Mouse (Mus musculus) monocyte, adult 5-6 weeks (primary cell): ENCODE results near the gene Sord. TPM values are rescaled to one million over a fixed set of nuclear protein-coding genes. Genes with fewer than 3 reads are reported as not detected.

ENCODE experiments used
- ATAC-seq: fragments of 153-309, 156-312 bp; replicated peaks from 2 replicates; pipeline ENCODE4 v1.8.0; 2017; ENCODE audit warnings: mild to moderate bottlenecking; ENCODE audit not compliant: low TSS enrichment, insufficient number of reproducible peaks, severe bottlenecking, poor library complexity, low FRiP score
- total RNA-seq: library from RNA; stranded (forward); fragments of 200-1000, 200-491, 200-594 nt; gene quantifications from 3 replicates; pipeline ENCODE4 v1.2.3, GENCODE M21; 2017

Sord gene
- total RNA-seq, 1 experiment from 2014 or later: 16.8 TPM

DNA sequence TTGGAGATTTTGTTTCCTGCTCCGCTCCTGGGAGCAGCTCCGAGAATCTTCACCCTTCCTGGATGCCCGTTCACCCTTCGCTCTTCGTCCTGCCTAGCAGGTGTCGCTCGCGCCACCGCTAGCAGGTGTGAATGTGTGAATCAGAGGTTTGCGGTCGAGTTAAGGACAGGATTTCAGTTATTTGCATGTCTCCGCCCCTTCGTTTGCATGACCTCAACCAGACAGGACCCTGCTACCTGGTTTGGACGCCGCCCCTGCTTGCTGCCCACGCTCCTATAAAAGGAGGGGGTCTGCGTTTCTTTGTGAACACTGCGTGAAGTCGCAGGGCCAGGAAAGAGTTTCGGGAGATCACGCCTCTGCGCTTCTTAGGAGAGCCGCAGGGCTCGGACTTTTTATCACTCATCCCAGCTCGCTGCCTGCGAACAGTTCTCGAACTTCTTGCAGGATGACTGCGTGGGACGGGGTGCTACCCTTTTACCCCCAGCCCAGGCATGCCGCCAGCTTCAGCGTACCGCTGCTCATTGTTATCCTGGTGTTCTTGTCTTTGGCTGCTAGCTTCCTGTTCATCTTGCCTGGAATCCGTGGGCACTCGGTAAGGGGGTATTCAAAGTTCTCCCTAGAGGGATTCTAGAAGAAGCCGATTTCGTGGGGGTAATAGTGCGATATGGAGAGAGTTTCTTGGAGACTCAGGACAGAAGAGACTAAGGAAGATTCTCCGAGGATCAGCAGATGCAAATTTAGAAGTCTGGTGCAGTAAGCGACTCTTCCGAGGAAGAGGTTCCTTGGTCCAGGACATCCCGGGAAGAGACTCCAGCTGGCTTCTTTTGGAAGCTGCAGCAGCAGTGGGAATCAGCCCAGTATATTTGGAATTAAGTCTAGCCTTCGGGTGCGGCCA lies 64.3 kb downstream of the Sord start, which contains the start of gene Duoxa2:
Duoxa2 (plus strand) TSS at position 305 of the 895 bp plus-strand sequence.
- 0 out of 2 replicates have a peak, but pooled peaks have one; percentile 4 for ATAC-seq

DNA sequence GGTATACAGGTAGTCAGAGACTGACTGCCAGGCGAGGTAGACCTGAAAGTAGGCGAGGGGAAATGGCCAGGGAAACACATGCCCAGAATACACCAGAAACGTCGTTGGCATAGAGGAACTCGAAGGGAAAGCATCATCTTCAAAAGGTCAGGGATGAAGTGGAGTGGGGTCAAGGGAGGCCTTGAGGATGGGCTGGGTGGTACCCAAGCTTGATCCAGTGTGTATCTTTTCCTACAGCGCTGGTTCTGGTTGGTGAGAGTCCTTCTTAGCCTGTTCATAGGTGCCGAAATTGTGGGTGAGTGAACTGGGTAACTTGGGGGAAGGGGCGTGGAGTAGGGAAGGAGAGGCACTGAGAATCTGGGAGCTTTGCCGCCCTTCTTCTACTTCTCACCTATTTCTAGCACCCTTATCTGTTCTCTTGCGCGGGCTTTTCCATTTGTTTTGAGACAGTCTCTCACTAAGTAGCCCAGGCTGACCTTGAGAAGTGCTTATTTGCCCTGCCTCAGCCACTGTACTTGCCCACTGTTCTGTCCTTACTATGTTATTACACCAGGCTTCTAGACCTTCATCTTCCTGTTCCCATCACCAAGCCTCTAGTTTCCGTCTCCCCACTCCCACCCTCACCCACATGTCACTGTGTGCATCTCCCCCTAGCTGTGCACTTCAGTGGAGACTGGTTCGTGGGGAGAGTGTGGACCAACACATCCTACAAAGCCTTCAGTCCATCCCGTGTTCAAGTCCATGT lies 65.5 kb downstream of the Sord start:
- no peak for ATAC-seq

DNA sequence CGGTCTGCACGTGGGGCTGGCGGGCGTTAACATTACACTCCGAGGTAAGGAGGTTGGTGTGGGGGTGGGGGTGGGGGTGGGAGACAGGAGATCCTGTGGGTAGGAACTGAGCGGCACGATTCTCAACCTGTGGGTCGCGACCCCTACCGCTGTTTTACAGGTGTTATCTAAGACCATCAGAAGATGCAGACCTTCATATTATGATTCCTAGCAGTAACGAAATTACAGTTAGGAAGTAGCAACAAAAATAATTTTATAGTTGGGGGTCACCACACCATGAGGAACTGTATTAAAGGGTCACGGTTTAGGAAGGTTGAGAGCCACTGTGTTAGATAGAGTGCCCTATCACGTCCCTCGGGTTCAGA lies 66.1 kb downstream of the Sord start:
- ATAC-seq: no peak

DNA sequence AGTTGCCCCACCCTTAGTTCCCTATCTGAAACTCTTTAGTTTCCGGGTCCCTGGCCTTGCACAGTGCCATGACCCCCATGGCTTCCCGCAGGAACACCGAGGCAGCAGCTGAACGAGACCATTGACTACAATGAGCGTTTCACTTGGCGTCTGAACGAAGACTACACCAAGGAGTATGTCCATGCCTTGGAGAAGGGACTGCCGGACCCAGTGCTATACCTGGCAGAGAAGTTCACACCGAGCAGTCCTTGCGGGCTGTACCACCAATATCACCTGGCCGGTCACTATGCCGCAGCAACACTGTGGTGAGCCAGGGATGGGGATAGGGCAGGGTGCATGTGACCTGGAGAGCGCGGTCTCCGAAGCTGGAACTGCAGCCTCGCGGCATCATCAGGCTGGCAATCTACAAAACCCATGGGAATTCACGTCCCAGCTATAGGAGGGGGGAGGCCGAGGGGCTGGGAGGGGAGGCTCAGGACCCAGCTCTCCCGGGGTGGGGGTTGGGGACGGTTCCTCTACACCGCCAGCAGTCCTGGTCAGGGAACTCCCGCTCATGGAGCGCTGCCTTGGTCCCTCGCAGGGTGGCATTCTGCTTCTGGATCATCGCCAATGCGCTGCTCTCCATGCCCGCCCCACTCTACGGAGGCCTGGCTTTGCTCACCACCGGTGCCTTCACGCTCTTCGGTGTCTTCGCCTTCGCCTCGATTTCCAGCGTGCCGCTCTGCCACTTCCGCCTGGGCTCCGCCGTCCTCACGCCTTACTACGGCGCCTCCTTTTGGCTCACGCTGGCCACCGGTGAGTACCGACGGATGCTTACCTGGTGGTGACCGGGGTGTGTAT lies 66.8 kb downstream of the Sord start:
- no peak for ATAC-seq

DNA sequence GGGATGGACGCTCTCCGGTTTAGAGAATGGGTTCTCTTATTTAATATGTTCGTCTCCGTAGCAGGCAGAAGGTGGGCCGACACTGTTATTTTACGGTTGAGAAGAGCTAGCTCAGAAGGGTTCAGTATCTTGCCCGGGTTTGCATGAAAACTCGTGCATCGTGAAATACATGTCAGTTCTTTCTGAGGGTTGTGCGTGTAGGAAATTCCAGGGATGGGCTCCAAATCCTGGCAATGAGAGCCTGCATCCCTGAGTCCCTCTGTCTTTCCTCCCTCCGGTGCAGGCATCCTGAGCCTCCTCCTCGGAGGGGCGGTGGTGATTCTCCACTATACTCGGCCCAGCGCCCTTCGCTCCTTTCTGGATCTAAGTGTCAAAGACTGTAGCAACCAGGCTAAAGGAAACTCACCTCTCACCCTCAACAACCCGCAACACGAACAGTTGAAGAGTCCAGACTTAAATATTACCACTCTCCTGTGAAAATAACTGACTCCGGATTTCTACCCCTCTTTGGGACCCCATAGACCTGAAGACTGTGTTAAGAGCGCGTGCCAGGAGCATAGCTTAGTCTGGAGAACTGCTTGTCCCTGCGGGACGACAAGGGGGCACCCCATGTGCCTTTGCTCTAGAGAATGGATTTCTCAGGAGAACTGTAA lies 67.5 kb downstream of the Sord start:
- no peak for ATAC-seq

- ATAC-seq: 0 out of 2 replicates have a peak, but pooled peaks have one; percentile 33
Measured at GRCm38 (mm10) chr2:122302574-122303241, 68.2 kb downstream of the Sord start.

DNA sequence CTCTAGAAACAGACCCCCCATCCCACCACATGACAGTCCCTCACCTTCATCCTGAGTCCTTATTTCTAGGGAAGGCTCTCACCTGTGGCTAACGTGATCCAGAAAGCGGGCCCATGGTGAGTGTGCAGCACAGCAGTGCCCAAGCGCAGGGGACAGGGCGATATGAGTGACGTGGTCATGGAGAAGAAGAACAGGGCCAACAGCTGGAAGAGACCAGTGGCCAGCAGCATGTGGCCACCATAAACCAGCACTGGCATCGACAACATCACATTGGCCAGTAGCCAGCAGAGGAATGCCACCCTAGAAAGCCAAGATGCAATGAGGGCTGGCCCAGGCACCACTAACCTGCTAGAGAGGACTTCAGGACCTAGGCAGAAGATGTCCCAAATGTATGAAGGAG lies 70.0 kb downstream of the Sord start:
- no peak for ATAC-seq

DNA sequence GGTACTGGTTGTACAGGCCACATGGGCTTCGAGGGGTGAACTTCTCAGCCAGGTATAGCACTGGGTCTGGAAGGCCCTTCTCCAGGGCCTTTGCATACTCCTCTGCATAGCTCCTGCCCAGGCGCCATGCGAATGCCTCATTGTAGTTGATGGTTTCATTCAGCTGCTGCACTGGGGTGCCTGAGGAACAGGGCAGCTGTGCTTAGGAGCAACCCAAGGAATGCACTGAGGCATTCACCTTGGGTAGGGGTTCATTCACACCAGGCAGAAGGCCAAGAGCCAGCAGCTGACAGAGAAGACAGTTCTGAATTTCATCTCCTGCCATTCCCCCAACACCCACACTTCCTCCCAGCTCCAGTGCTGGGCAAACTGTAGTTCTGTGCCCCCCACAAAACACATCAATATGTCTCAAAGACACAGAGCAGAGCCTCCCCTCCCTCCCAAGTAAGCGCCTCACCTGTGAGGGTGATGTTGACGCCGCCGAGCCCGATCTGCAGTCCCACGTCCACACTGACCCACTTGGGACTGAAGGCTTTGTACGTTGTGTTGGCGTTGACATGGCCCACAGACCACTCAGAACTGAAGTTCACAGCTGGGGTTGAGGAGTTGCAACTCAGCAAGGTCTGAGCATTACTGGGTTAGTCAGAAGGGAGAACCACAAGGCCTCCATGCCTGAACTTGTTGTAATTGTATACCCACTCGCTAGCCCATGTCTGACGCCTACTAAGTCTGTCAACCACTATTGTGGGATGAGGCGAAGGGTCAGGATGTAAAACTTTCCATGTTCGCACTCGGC lies 70.7 kb downstream of the Sord start:
- ATAC-seq: no peak

DNA sequence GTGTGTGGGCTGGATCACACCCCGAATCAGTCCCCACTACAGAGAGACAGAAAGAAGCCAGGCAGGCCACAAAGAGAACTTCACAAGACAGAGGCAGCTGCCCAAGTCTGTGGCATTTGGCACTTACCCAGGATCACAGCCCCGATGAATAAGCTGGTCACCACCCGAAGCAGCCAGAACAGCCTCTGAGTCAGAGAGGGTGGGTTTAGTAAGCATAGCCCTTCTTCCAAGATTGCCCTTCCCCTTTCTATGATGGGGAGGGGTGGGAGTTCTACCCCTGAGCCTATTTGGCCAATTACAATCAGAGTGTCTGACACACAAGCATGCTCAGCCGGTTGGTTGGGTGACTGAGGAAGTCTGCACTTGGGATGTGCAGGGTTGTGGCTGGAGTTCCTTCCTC lies 71.6 kb downstream of the Sord start:
- ATAC-seq: no peak

GRCm38 (mm10) chr2:122309647-122310046 lies 75.1 kb downstream of the Sord start:
- ATAC-seq: no peak

GRCm38 (mm10) chr2:122311561-122311960 lies 77.0 kb downstream of the Sord start:
- no peak for ATAC-seq

DNA sequence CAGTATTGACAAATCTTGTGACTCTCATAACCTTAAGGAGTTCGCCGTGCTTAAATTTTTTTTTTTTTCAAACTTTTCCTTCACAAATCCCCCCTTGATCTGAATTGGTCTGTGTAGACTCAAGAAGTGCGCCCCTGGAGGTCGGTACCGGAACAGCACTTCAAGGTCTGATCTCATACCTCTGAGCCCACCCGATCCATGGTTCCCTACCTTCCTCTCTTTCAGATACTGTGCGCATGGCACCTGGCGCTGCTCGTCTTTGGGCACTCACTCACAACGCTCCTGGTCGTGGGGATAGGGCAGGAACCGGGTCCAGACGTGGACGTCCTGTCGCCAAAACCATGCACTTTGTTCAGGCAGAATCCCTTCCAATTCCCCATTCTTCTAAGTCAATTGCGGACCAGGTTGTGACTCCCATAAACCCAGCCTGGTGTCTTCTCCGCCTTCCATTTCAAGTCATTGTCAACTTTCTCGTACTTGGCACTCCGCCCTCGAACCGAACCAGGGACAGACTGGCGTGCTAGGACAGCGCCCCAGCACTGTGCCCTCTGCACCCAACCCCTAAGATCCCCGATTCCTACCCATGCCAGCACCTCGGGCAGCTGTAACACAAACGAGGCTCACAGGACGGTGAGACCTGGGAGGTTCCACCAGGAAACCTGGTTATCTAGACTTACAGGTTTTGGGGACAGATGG lies 78.3 kb downstream of the Sord start:
- peak; percentile 46 for ATAC-seq

DNA sequence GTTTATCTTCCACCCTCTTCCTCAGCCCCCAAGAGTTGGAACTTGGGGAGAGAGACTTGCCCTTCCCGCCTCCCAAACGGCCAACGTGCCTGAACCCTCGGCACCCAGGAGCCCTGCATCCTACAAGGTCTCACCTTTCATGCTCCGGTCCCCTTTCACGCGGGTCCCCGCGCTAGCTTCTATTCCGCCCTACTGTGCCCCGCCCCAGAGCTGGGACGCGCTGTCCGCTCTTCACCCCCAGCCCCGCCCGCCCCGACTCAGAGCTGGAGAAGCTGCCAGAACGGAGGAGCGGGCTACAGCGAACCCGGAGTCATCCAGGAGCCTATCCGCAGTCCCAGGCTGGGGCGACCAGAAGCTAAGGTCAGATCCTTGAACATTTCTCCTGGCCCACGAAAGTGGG lies 79.0 kb downstream of the Sord start, which contains the start of gene Duoxa1:
Duoxa1 (minus strand) TSS at position 195 of the 400 bp plus-strand sequence.
- ATAC-seq: 0 out of 2 replicates have a peak, but pooled peaks have one; percentile 23
